Mouse (Mus musculus): Measurements from ENCODE around the gene Syt15.

DNA sequence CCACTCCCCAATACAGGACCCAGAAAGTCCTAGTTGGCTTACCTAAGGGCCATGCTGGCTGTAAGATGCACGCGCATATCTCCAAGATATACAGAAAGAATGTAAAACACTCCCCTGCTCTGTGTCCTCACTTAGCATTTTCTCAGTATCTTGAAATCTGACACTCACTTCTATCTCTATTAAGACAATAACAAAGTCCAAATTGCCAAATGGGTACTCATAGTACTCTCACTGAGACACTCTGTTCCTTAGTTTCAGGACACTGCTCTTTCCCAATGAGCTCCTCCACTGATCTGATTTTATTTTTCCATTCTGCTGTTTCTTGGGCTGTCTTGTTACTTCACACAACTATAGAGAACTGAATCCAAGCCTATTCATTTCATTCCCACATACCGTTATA is 54.7 kb downstream of the Syt15 start:
- TF ChIP-seq CTCF (IDR thresholded peaks at IDR 0.05; ENCODE audit: low read depth, low read length) = no peak
- TF ChIP-seq POLR2A (IDR thresholded peaks at IDR 0.05; ENCODE audit: extremely low read depth, insufficient read depth, low read length) = no peak
